Mouse (Mus musculus): ENCODE measurements around the gene Grin3b. TPM values are rescaled to one million over a fixed set of nuclear protein-coding genes. Genes with fewer than 3 reads are reported as not detected.

Grin3b gene
- polyA plus RNA-seq, 1 experiment from 2014 or later: 0.10 TPM

GRCm38 (mm10) chr10:80020191-80020590 is 49.7 kb downstream of the Grin3b start:
- no peak for DNase-seq
- H3K9me3 ChIP-seq (replicated peaks): no peaks in the 10 kb centered on the region
- 77% methylated on average over 11 of the region's 11 CpGs for WGBS (ENCODE audit: insufficient replicate concordance)
- H3K4me2 ChIP-seq: peak overlapping the region; percentile 66; the same call in 1 of the 2 replicates
- H3K27ac ChIP-seq: no peak overlapping the region; the same call in 1 of the 2 replicates
- H3K4me3 ChIP-seq (replicated peaks): no peak overlapping the region
- H3K27me3 ChIP-seq: no peaks in the 10 kb centered on the region
- ATAC-seq (ENCODE audit: low read depth): no peak
- peaks cover 71% of the 10 kb centered on the region for H3K4me1 ChIP-seq (replicated peaks)
- H3K9ac ChIP-seq: peak overlapping the region; percentile 67; the same call in 1 of the 2 replicates
- peaks cover 48% of the 10 kb centered on the region for H3K36me3 ChIP-seq

- no peak overlapping the region for H3K9ac ChIP-seq
- peaks cover 74% of the 10 kb centered on the region for H3K4me1 ChIP-seq (replicated peaks)
- H3K9me3 ChIP-seq (replicated peaks): no peaks in the 10 kb centered on the region
- no peak for ATAC-seq (ENCODE audit: low read depth)
- H3K4me2 ChIP-seq: no peak overlapping the region
- no peak overlapping the region for H3K4me3 ChIP-seq (replicated peaks)
- H3K36me3 ChIP-seq: peaks cover 42% of the 10 kb centered on the region
- 80% methylated on average over 18 of the region's 18 CpGs for WGBS (ENCODE audit: insufficient replicate concordance)
- H3K27ac ChIP-seq: no peak overlapping the region
- DNase-seq: no peak
- H3K27me3 ChIP-seq: no peaks in the 10 kb centered on the region
Measured at GRCm38 (mm10) chr10:80020603-80021319, 50.2 kb downstream of the Grin3b start.

GRCm38 (mm10) chr10:80021320-80021641 is 50.8 kb downstream of the Grin3b start:
- ATAC-seq (ENCODE audit: low read depth) (no peak), DNase-seq (no peak)
- no peaks in the 10 kb centered on the region for H3K27me3 ChIP-seq
- 78% methylated on average over 13 of the region's 13 CpGs for WGBS (ENCODE audit: insufficient replicate concordance)
- H3K4me3 ChIP-seq (replicated peaks): no peak overlapping the region
- H3K36me3 ChIP-seq: peaks cover 45% of the 10 kb centered on the region
- H3K4me1 ChIP-seq (replicated peaks): peaks cover 74% of the 10 kb centered on the region
- no peak overlapping the region for H3K4me2 ChIP-seq
- no peak overlapping the region for H3K9ac ChIP-seq
- no peaks in the 10 kb centered on the region for H3K9me3 ChIP-seq (replicated peaks)
- H3K27ac ChIP-seq: no peak overlapping the region

- no peak overlapping the region for H3K4me3 ChIP-seq (replicated peaks)
- H3K9me3 ChIP-seq (replicated peaks): no peaks in the 10 kb centered on the region
- ATAC-seq (ENCODE audit: low read depth) (no peak), DNase-seq (no peak)
- no peak overlapping the region for H3K27ac ChIP-seq
- H3K4me2 ChIP-seq: no peak overlapping the region
- peaks cover 67% of the 10 kb centered on the region for H3K4me1 ChIP-seq (replicated peaks)
- no peaks in the 10 kb centered on the region for H3K27me3 ChIP-seq
- WGBS (ENCODE audit: insufficient replicate concordance): 89% methylated on average over 12 of the region's 12 CpGs
- H3K9ac ChIP-seq: no peak overlapping the region
- H3K36me3 ChIP-seq: peaks cover 53% of the 10 kb centered on the region
Measured at GRCm38 (mm10) chr10:80022164-80022563, 51.6 kb downstream of the Grin3b start.

- Histone ChIP-seq H3K27ac (no peak overlapping the region), H3K4me3 (replicated peaks) (no peak overlapping the region), H3K27me3 (no peaks in the 10 kb centered on the region), H3K36me3 (peaks cover 60% of the 10 kb centered on the region), H3K4me1 (replicated peaks) (peaks cover 67% of the 10 kb centered on the region), H3K9ac (no peak overlapping the region), H3K9me3 (replicated peaks) (no peaks in the 10 kb centered on the region), H3K4me2 (no peak overlapping the region)
- DNase-seq (no peak), ATAC-seq (ENCODE audit: low read depth) (no peak)
- 80% methylated on average over 8 of the region's 8 CpGs for WGBS (ENCODE audit: insufficient replicate concordance)
Measured at GRCm38 (mm10) chr10:80022806-80023205, 52.3 kb downstream of the Grin3b start.

GRCm38 (mm10) chr10:80023758-80024157 is 53.2 kb downstream of the Grin3b start:
- peaks cover 70% of the 10 kb centered on the region for H3K4me1 ChIP-seq (replicated peaks)
- peaks cover 64% of the 10 kb centered on the region for H3K36me3 ChIP-seq
- 71% methylated on average over 5 of the region's 5 CpGs for WGBS (ENCODE audit: insufficient replicate concordance)
- H3K4me3 ChIP-seq (replicated peaks): no peak overlapping the region
- H3K9me3 ChIP-seq (replicated peaks): no peaks in the 10 kb centered on the region
- H3K27ac ChIP-seq: peak overlapping the region; percentile 59
- no peak overlapping the region for H3K9ac ChIP-seq
- no peaks in the 10 kb centered on the region for H3K27me3 ChIP-seq
- DNase-seq: no peak
- H3K4me2 ChIP-seq: no peak overlapping the region
- ATAC-seq (ENCODE audit: low read depth): no peak

GRCm38 (mm10) chr10:80024229-80025043 is 53.9 kb downstream of the Grin3b start:
- peaks cover 64% of the 10 kb centered on the region for H3K4me1 ChIP-seq (replicated peaks)
- H3K27me3 ChIP-seq: no peaks in the 10 kb centered on the region
- H3K4me2 ChIP-seq: no peak overlapping the region
- 74% methylated on average over 15 of the region's 15 CpGs for WGBS (ENCODE audit: insufficient replicate concordance)
- 0 out of 2 replicates have a peak overlapping the region, but pooled peaks have one; percentile 23 for H3K9ac ChIP-seq
- no peaks in the 10 kb centered on the region for H3K9me3 ChIP-seq (replicated peaks)
- no peak for ATAC-seq (ENCODE audit: low read depth)
- DNase-seq: no peak
- H3K36me3 ChIP-seq: peaks cover 68% of the 10 kb centered on the region
- H3K4me3 ChIP-seq (replicated peaks): no peak overlapping the region
- peak overlapping the region; percentile 59 for H3K27ac ChIP-seq

GRCm38 (mm10) chr10:80025044-80025347 is 54.5 kb downstream of the Grin3b start:
- ATAC-seq (ENCODE audit: low read depth) (no peak), DNase-seq (no peak)
- no peaks in the 10 kb centered on the region for H3K27me3 ChIP-seq
- H3K4me1 ChIP-seq (replicated peaks): peaks cover 58% of the 10 kb centered on the region
- peak overlapping the region; percentile 59 for H3K27ac ChIP-seq
- H3K9ac ChIP-seq: no peak overlapping the region
- H3K4me2 ChIP-seq: no peak overlapping the region
- 36% methylated on average over 4 of the region's 4 CpGs for WGBS (ENCODE audit: insufficient replicate concordance)
- H3K9me3 ChIP-seq (replicated peaks): no peaks in the 10 kb centered on the region
- peaks cover 70% of the 10 kb centered on the region for H3K36me3 ChIP-seq
- no peak overlapping the region for H3K4me3 ChIP-seq (replicated peaks)

GRCm38 (mm10) chr10:80025463-80025862 is 54.9 kb downstream of the Grin3b start:
- no peak for DNase-seq
- WGBS (ENCODE audit: insufficient replicate concordance): 70% methylated on average over 10 of the region's 10 CpGs
- no peak overlapping the region for H3K9ac ChIP-seq
- H3K9me3 ChIP-seq (replicated peaks): no peaks in the 10 kb centered on the region
- peaks cover 72% of the 10 kb centered on the region for H3K36me3 ChIP-seq
- H3K27me3 ChIP-seq: no peaks in the 10 kb centered on the region
- H3K4me3 ChIP-seq (replicated peaks): no peak overlapping the region
- no peak overlapping the region for H3K4me2 ChIP-seq
- 0 out of 2 replicates have a peak overlapping the region, but pooled peaks have one; percentile 59 for H3K27ac ChIP-seq
- H3K4me1 ChIP-seq (replicated peaks): peaks cover 53% of the 10 kb centered on the region
- ATAC-seq (ENCODE audit: low read depth): peak; percentile 7; the same call in 1 of the 2 replicates

- Histone ChIP-seq H3K9ac (no peak overlapping the region), H3K27ac (0 out of 2 replicates have a peak overlapping the region, but pooled peaks have one; percentile 59), H3K36me3 (peaks cover 72% of the 10 kb centered on the region), H3K27me3 (no peaks in the 10 kb centered on the region), H3K4me1 (replicated peaks) (peaks cover 49% of the 10 kb centered on the region), H3K4me2 (no peak overlapping the region), H3K4me3 (replicated peaks) (no peak overlapping the region), H3K9me3 (replicated peaks) (no peaks in the 10 kb centered on the region)
- ATAC-seq (ENCODE audit: low read depth) (peak; percentile 22; the same call in 1 of the 2 replicates), DNase-seq (peak; percentile 44)
- WGBS (ENCODE audit: insufficient replicate concordance): 62% methylated on average over 12 of the region's 12 CpGs
Measured at GRCm38 (mm10) chr10:80025889-80026288, 55.4 kb downstream of the Grin3b start.

All from liver, embryonic 13.5 days (tissue).